Comparison of ENCODE assay signal across 9 mouse cellular contexts in the genomic region with DNA sequence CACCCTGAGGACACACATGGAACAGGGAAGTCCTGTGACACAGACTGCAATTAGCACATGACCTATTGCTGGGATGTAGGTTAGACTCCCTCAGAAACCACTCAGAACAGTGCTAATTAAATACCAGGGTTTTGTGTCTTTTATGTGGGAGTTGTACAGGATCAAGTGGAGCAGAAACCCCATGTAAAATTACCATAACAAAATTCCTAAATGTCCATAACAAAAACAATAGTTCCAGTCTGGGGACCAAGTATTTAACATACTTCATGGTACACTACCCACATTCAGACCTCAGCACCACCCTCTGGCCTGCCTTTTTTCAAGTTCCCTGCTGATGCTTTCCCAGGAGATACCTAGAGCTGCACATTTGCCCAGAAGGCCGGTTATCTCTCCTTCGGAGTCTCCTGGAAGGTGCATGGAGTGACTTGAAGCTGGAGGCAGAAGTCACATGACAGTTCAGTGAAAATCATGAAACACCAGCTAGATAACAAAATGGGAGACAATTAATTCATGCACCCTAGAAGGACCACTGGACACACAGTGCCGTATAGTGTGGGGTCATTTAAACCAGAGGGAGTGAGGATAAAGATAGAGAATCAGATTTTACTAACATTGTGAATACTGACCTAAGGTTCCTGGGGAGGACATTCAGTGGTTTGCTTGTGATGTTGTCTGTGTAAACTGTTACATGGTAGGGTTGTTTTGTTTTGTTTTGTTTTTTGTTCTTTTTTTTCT. TPM values are rescaled to one million over a fixed set of nuclear protein-coding genes. Genes with fewer than 3 reads are reported as not detected.
A peak's percentile ranks its signal among the peaks of the same experiment; 100 is the strongest.
DNase-seq lines count a peak whose midpoint lies in the region; ATAC-seq and TF ChIP-seq lines count a peak whose summit lies in the region.
"Had no signal": no experiment of that assay in that cellular context is flagged by ENCODE, and none has a peak within 500 bp of the region (broad histone marks: within the 10 kb centered on the region; RNA-seq: fewer than 3 reads in every experiment).

No protein-coding gene starts in this region.

- no peaks in the 10 kb centered on the region for H3K36me3 ChIP-seq in embryonic facial prominence, embryonic 15.5 days
- H3K36me3 ChIP-seq in hindbrain, postnatal 0 days (ENCODE audit: insufficient read depth, low read length) = no peaks in the 10 kb centered on the region
- H3K36me3 ChIP-seq: limb, embryonic 15.5 days had no signal

- no peaks in the 10 kb centered on the region for H3K9me3 ChIP-seq in embryonic facial prominence, embryonic 15.5 days (replicated peaks)
- H3K9me3 ChIP-seq in hindbrain, postnatal 0 days (ENCODE audit: low read length) = no peaks in the 10 kb centered on the region
- H3K9me3 ChIP-seq: limb, embryonic 15.5 days; megakaryocyte, embryonic 14.5 days had no signal

- TF ChIP-seq POLR2A in cerebellum, adult 2 months (IDR thresholded peaks at IDR 0.05; ENCODE audit: borderline replicate concordance, insufficient read depth, low read length) = no peak

- H3K27ac ChIP-seq in layer of hippocampus, adult 2 months = peak overlapping the region; percentile 85
- peak overlapping the region; percentile 36; the same call in 1 of the 2 replicates for H3K27ac ChIP-seq in embryonic facial prominence, embryonic 15.5 days (replicated peaks)
- peak overlapping the region; percentile 72 for H3K27ac ChIP-seq in hindbrain, postnatal 0 days
- no peak overlapping the region for H3K27ac ChIP-seq in cerebellum, adult 2 months (ENCODE audit: insufficient read depth, low read length)
- H3K27ac ChIP-seq: limb, embryonic 15.5 days had no signal

- peaks cover 5% of the 10 kb centered on the region; the same call in 1 of the 2 replicates for H3K4me1 ChIP-seq in embryonic facial prominence, embryonic 15.5 days
- H3K4me1 ChIP-seq in hindbrain, postnatal 0 days (ENCODE audit: insufficient read depth, low read length) = peaks cover 7% of the 10 kb centered on the region; the same call in 1 of the 2 replicates
- peaks cover 4% of the 10 kb centered on the region; the same call in 1 of the 2 replicates for H3K4me1 ChIP-seq in cerebellum, adult 2 months (ENCODE audit: control insufficient read depth, insufficient read depth, low read length)
- H3K4me1 ChIP-seq: limb, embryonic 15.5 days had no signal

- DNase-seq in layer of hippocampus, adult 2 months (ENCODE audit: low spot score in 2 of 2) = no peak
- DNase-seq in layer of hippocampus, adult 9-11 months = no peak
- DNase-seq in hindbrain, postnatal 0 days (ENCODE audit: low spot score) = no peak
- peak; percentile 44 for DNase-seq in retina, embryonic 14.5 days (ENCODE audit: low spot score)
- no peak for DNase-seq in cerebellum, adult 2 months
- DNase-seq in ovary, adult 18-20 months (ENCODE audit: low spot score) = no peak

- no peak overlapping the region for H3K4me3 ChIP-seq in layer of hippocampus, adult 2 months
- no peak overlapping the region for H3K4me3 ChIP-seq in embryonic facial prominence, embryonic 15.5 days (replicated peaks)
- H3K4me3 ChIP-seq in hindbrain, postnatal 0 days (ENCODE audit: low read length) = no peak overlapping the region
- H3K4me3 ChIP-seq in cerebellum, adult 2 months (replicated peaks; ENCODE audit: insufficient read depth, low read depth, low read length) = no peak overlapping the region
- H3K4me3 ChIP-seq: limb, embryonic 15.5 days; megakaryocyte, embryonic 14.5 days had no signal

- 0 out of 2 replicates have a peak overlapping the region, but pooled peaks have one; percentile 4 for H3K4me2 ChIP-seq in embryonic facial prominence, embryonic 15.5 days (replicated peaks)
- H3K4me2 ChIP-seq in hindbrain, postnatal 0 days (ENCODE audit: low read depth, low read length) = no peak overlapping the region
- H3K4me2 ChIP-seq: limb, embryonic 15.5 days had no signal

- no peaks in the 10 kb centered on the region for H3K27me3 ChIP-seq in embryonic facial prominence, embryonic 15.5 days
- H3K27me3 ChIP-seq in hindbrain, postnatal 0 days (ENCODE audit: insufficient read depth, low read length) = no peaks in the 10 kb centered on the region
- no peaks in the 10 kb centered on the region for H3K27me3 ChIP-seq in cerebellum, adult 2 months (ENCODE audit: control insufficient read depth, insufficient read depth, low read length)
- H3K27me3 ChIP-seq: limb, embryonic 15.5 days; megakaryocyte, embryonic 14.5 days had no signal

- H3K9ac ChIP-seq in embryonic facial prominence, embryonic 15.5 days = no peak overlapping the region
- H3K9ac ChIP-seq in hindbrain, postnatal 0 days (replicated peaks; ENCODE audit: low read length) = 0 out of 2 replicates have a peak overlapping the region, but pooled peaks have one; percentile 30
- H3K9ac ChIP-seq: limb, embryonic 15.5 days had no signal

- WGBS in embryonic facial prominence, embryonic 15.5 days = 71% methylated on average over 3 of the region's 3 CpGs
- WGBS in hindbrain, postnatal 0 days = 15% methylated on average over 3 of the region's 3 CpGs
- WGBS in cerebellum, adult 2 months = 39% methylated on average over 3 of the region's 3 CpGs

- peak; percentile 63; the same call in 1 of the 2 replicates for ATAC-seq in embryonic facial prominence, embryonic 15.5 days (ENCODE audit: insufficient number of reproducible peaks, low FRiP score, low TSS enrichment, low read depth)
- 0 out of 2 replicates have a peak, but pooled peaks have one; percentile 4 for ATAC-seq in hindbrain, postnatal 0 days

- TF ChIP-seq CTCF in layer of hippocampus, adult 2 months (conservative IDR thresholded peaks at IDR 0.05) = no peak
- TF ChIP-seq CTCF in hindbrain, postnatal 0 days (IDR thresholded peaks at IDR 0.05; ENCODE audit: low read depth) = no peak
- no peak for TF ChIP-seq CTCF in cerebellum, adult 2 months (IDR thresholded peaks at IDR 0.05; ENCODE audit: borderline replicate concordance, insufficient read depth, low read depth, low read length)

RNA-seq across cellular contexts. Expression of a gene that starts 4.6 kb away (rescaled TPM):
- 10 to 100 TPM; 72.9 to 73.9 TPM for total RNA-seq in layer of hippocampus, adult 2 months (2021)
- polyA plus RNA-seq in embryonic facial prominence, embryonic 15.5 days (2015; fragmentation: Nextera tagmentation; extraction: Ambion mirVana) = 72.2 and 74.6 TPM in 2 replicates
- 58.9 and 128 TPM in 2 replicates for total RNA-seq in hindbrain, postnatal 0 days (2014; rRNA removed)
- polyA plus RNA-seq in hindbrain, postnatal 0 days (2015; fragmentation: Nextera tagmentation; extraction: Ambion mirVana) = 64.9 and 65.2 TPM in 2 replicates
- polyA plus RNA-seq in cerebellum, adult 2 months (2012; rRNA removed) = 76.7 and 81.8 TPM in 2 replicates

RNA-seq across cellular contexts. Expression of a gene that starts 31.1 kb away (rescaled TPM):
- total RNA-seq in layer of hippocampus, adult 2 months (2021) = 10 to 100 TPM; 28.4 to 34.7 TPM
- polyA plus RNA-seq in embryonic facial prominence, embryonic 15.5 days (2015; fragmentation: Nextera tagmentation; extraction: Ambion mirVana) = 2.2 and 2.8 TPM in 2 replicates
- total RNA-seq in hindbrain, postnatal 0 days (2014; rRNA removed) = 3.9 and 4.2 TPM in 2 replicates
- polyA plus RNA-seq in hindbrain, postnatal 0 days (2015; fragmentation: Nextera tagmentation; extraction: Ambion mirVana) = 1.4 and 1.5 TPM in 2 replicates
- polyA plus RNA-seq in cerebellum, adult 2 months (2012; rRNA removed) = 7.4 and 7.7 TPM in 2 replicates

RNA-seq across cellular contexts. Expression of a gene that starts 52.7 kb away (rescaled TPM):
- total RNA-seq in layer of hippocampus, adult 2 months (2021) = 10 to 100 TPM; 28.0 to 34.1 TPM
- 51.8 and 55.3 TPM in 2 replicates for polyA plus RNA-seq in embryonic facial prominence, embryonic 15.5 days (2015; fragmentation: Nextera tagmentation; extraction: Ambion mirVana)
- 14.5 and 20.0 TPM in 2 replicates for total RNA-seq in hindbrain, postnatal 0 days (2014; rRNA removed)
- 69.8 and 70.7 TPM in 2 replicates for polyA plus RNA-seq in hindbrain, postnatal 0 days (2015; fragmentation: Nextera tagmentation; extraction: Ambion mirVana)
- polyA plus RNA-seq in cerebellum, adult 2 months (2012; rRNA removed) = 15.7 and 17.4 TPM in 2 replicates

RNA-seq across cellular contexts. Expression of a gene that starts 52.7 kb away (rescaled TPM):
- total RNA-seq in layer of hippocampus, adult 2 months (2021) = 100 to 1,000 TPM; 116 to 118 TPM
- polyA plus RNA-seq in embryonic facial prominence, embryonic 15.5 days (2015; fragmentation: Nextera tagmentation; extraction: Ambion mirVana) = 166 and 171 TPM in 2 replicates
- total RNA-seq in hindbrain, postnatal 0 days (2014; rRNA removed) = 28.3 and 36.9 TPM in 2 replicates
- polyA plus RNA-seq in hindbrain, postnatal 0 days (2015; fragmentation: Nextera tagmentation; extraction: Ambion mirVana) = 185 and 186 TPM in 2 replicates
- polyA plus RNA-seq in cerebellum, adult 2 months (2012; rRNA removed) = 106 and 111 TPM in 2 replicates
